Mouse (Mus musculus) embryonic facial prominence, embryonic 14.5 days (tissue): ENCODE measurements around the gene Sfxn3. TPM values are rescaled to one million over a fixed set of nuclear protein-coding genes. Genes with fewer than 3 reads are reported as not detected.
A peak's percentile ranks its signal among the peaks of the same experiment; 100 is the strongest.

ENCODE experiments used
- ATAC-seq: fragments of 200-750 bp; cut with Nextera tagmentation; 2 replicates; pipeline ENCODE4 v1.8.0; 2017; ENCODE audit warnings: low read depth, moderate number of reproducible peaks, moderate TSS enrichment
- DNase-seq: peaks from one replicate; pipeline ENCODE4 v3.0.0-alpha.2; 2015; ENCODE audit warnings: low spot score
- H3K27ac ChIP-seq: fragments of 300-500 bp; sonication (generic); replicated peaks from 2 replicates; pipeline ENCODE4 v1.5.1; 2014; ENCODE audit warnings: low read depth, mild to moderate bottlenecking, low read length, moderate library complexity
- H3K27me3 ChIP-seq: fragments of 300-500 bp; sonication (generic); replicated peaks from 2 replicates; pipeline ENCODE4 v1.6.1; 2014; ENCODE audit warnings: low read length; ENCODE audit not compliant: control insufficient read depth, insufficient read depth
- H3K36me3 ChIP-seq: fragments of 300-500 bp; sonication (generic); 2 replicates; pipeline ENCODE4 v1.6.1; 2014; ENCODE audit warnings: low read length, mixed read lengths; ENCODE audit not compliant: control insufficient read depth, insufficient read depth
- H3K4me1 ChIP-seq: fragments of 300-500 bp; sonication (generic); 2 replicates; pipeline ENCODE4 v1.6.1; 2014; ENCODE audit warnings: antibody characterized with exemption, low read length; ENCODE audit not compliant: control insufficient read depth, insufficient read depth
- H3K4me2 ChIP-seq: fragments of 300-500 bp; sonication (generic); 2 replicates; pipeline ENCODE4 v1.6.1; 2014; ENCODE audit warnings: low read depth, mild to moderate bottlenecking, low read length, moderate library complexity, mixed read lengths
- H3K4me3 ChIP-seq: fragments of 300-500 bp; sonication (generic); 2 replicates; pipeline ENCODE4 v1.5.1; 2014; ENCODE audit warnings: low read depth, mild to moderate bottlenecking, low read length
- H3K9ac ChIP-seq: fragments of 300-500 bp; sonication (generic); 2 replicates; pipeline ENCODE4 v1.6.1; 2014; ENCODE audit warnings: low read depth, mild to moderate bottlenecking, low read length, moderate library complexity, mixed read lengths
- H3K9me3 ChIP-seq: fragments of 300-500 bp; sonication (generic); 2 replicates; pipeline ENCODE4 v1.6.1; 2016; ENCODE audit warnings: low read length; ENCODE audit not compliant: control insufficient read depth
- WGBS: fragments of 180-500 bp; shearing (Covaris S2); extraction: QIAGEN DNeasy Blood & Tissue Kit; methylation state at CpG from one replicate; pipeline ENCODE4 v1.1.7; 2014; 5-methylcytosine and 5-hydroxymethylcytosine counted together
- polyA plus RNA-seq: library from polyadenylated mRNA; unstranded; fragments of >200 nt; fragmentation: Nextera tagmentation; extraction: Ambion mirVana; gene quantifications from 2 replicates; pipeline ENCODE4 v1.2.1, GENCODE M21; 2014

Gene Sfxn3
- 28.1 and 31.1 TPM in 2 replicates for polyA plus RNA-seq

- Histone ChIP-seq H3K36me3 (peaks cover 26% of the 10 kb centered on the region), H3K27ac (peak within 1 kb of the TSS; percentile 94), H3K9me3 (no peaks in the 10 kb centered on the region), H3K4me1 (peaks cover 20% of the 10 kb centered on the region), H3K4me3 (peak within 1 kb of the TSS; percentile 51), H3K9ac (peak within 1 kb of the TSS; percentile 70), H3K4me2 (peak within 1 kb of the TSS; percentile 79), H3K27me3 (peaks cover 7% of the 10 kb centered on the region; the same call in 1 of the 2 replicates)
- ATAC-seq (peak; percentile 84), DNase-seq (peak; percentile 93)
- WGBS, result 0% methylated on average over 24 of the region's 26 CpGs
These were observed at the start of gene Sfxn3 for GRCm38 (mm10) chr19:45047417-45047934. Sfxn3 (plus strand) TSS chr19:45047503.

GRCm38 (mm10) chr19:44997786-44998185, 49.5 kb upstream of the Sfxn3 start:
- Histone ChIP-seq H3K9ac (no peak overlapping the region), H3K27me3 (no peaks in the 10 kb centered on the region), H3K36me3 (peaks cover 43% of the 10 kb centered on the region), H3K9me3 (no peaks in the 10 kb centered on the region), H3K4me3 (no peak overlapping the region), H3K4me2 (no peak overlapping the region), H3K4me1 (no peaks in the 10 kb centered on the region), H3K27ac (no peak overlapping the region)
- WGBS, result 85% methylated on average over 9 of the region's 11 CpGs
- ATAC-seq, result no peak
- DNase-seq, result no peak

- DNase-seq (no peak), ATAC-seq (no peak)
- Histone ChIP-seq H3K27ac (no peak overlapping the region), H3K4me2 (no peak overlapping the region), H3K9ac (no peak overlapping the region), H3K27me3 (no peaks in the 10 kb centered on the region), H3K4me1 (no peaks in the 10 kb centered on the region), H3K9me3 (no peaks in the 10 kb centered on the region), H3K36me3 (peaks cover 55% of the 10 kb centered on the region), H3K4me3 (no peak overlapping the region)
- WGBS, result 85% methylated on average over 8 of the region's 8 CpGs
These were observed 47.7 kb upstream of the Sfxn3 start for GRCm38 (mm10) chr19:44999647-45000046.

- Histone ChIP-seq H3K36me3 (peaks cover 55% of the 10 kb centered on the region), H3K4me3 (no peak overlapping the region), H3K27ac (no peak overlapping the region), H3K4me2 (no peak overlapping the region), H3K9me3 (no peaks in the 10 kb centered on the region), H3K4me1 (peaks cover 10% of the 10 kb centered on the region), H3K9ac (no peak overlapping the region), H3K27me3 (no peaks in the 10 kb centered on the region)
- 77% methylated on average over 2 of the region's 3 CpGs for WGBS
- DNase-seq, result no peak
- no peak for ATAC-seq
These were observed 45.0 kb upstream of the Sfxn3 start for GRCm38 (mm10) chr19:45002301-45002700.

GRCm38 (mm10) chr19:45003740-45004516, 43.4 kb upstream of the Sfxn3 start:
- ATAC-seq (no peak), DNase-seq (no peak)
- WGBS, result 90% methylated on average over 7 of the region's 7 CpGs
- Histone ChIP-seq H3K36me3 (peaks cover 55% of the 10 kb centered on the region), H3K4me2 (no peak overlapping the region), H3K9me3 (no peaks in the 10 kb centered on the region), H3K27me3 (no peaks in the 10 kb centered on the region), H3K4me3 (no peak overlapping the region), H3K27ac (no peak overlapping the region), H3K4me1 (peaks cover 13% of the 10 kb centered on the region), H3K9ac (peak overlapping the region; percentile 2; the same call in 1 of the 2 replicates)

GRCm38 (mm10) chr19:45005444-45005843, 41.9 kb upstream of the Sfxn3 start, which contains the start of gene Twnk:
Twnk (plus strand) TSS chr19:45005663.
- Histone ChIP-seq H3K9ac (peak within 1 kb of the TSS; percentile 82), H3K27ac (peak within 1 kb of the TSS; percentile 75), H3K36me3 (peaks cover 53% of the 10 kb centered on the region), H3K27me3 (no peaks in the 10 kb centered on the region), H3K4me2 (peak within 1 kb of the TSS; percentile 95), H3K4me3 (peak within 1 kb of the TSS; percentile 90), H3K4me1 (peaks cover 13% of the 10 kb centered on the region), H3K9me3 (no peaks in the 10 kb centered on the region)
- WGBS, result 13% methylated on average over 16 of the region's 16 CpGs
- DNase-seq (no peak), ATAC-seq (no peak)

GRCm38 (mm10) chr19:45005957-45006712, 41.2 kb upstream of the Sfxn3 start, which contains the start of gene Mrpl43:
Mrpl43 (minus strand) TSS chr19:45006442.
- ATAC-seq, result peak; percentile 93
- WGBS, result under 1% methylated on average over 60 of the region's 82 CpGs

GRCm38 (mm10) chr19:45007021-45007420, 40.3 kb upstream of the Sfxn3 start:
- WGBS, result 38% methylated on average over 17 of the region's 17 CpGs
- H3K27me3 ChIP-seq, result no peaks in the 10 kb centered on the region
- H3K27ac ChIP-seq, result peak overlapping the region; percentile 75
- DNase-seq (no peak), ATAC-seq (no peak)
- H3K4me3 ChIP-seq, result peak overlapping the region; percentile 90
- H3K4me1 ChIP-seq, result peaks cover 13% of the 10 kb centered on the region
- peak overlapping the region; percentile 95 for H3K4me2 ChIP-seq
- no peaks in the 10 kb centered on the region for H3K9me3 ChIP-seq
- peak overlapping the region; percentile 82 for H3K9ac ChIP-seq
- H3K36me3 ChIP-seq, result peaks cover 55% of the 10 kb centered on the region

More at GRCm38 (mm10) chr19:45005957-45006712, 41.2 kb upstream of the Sfxn3 start, which contains the start of gene Mrpl43:
- Histone ChIP-seq H3K36me3 (peaks cover 53% of the 10 kb centered on the region), H3K27ac (peak within 1 kb of the TSS; percentile 75), H3K4me2 (peak within 1 kb of the TSS; percentile 95), H3K4me1 (peaks cover 13% of the 10 kb centered on the region), H3K4me3 (peak within 1 kb of the TSS; percentile 90), H3K9me3 (no peaks in the 10 kb centered on the region), H3K27me3 (no peaks in the 10 kb centered on the region), H3K9ac (peak within 1 kb of the TSS; percentile 82)
- peak; percentile 94 for DNase-seq
